Mouse (Mus musculus) brain, embryonic 14.5 days (tissue): Measurements from ENCODE around the gene Ehhadh. TPM values are rescaled to one million over a fixed set of nuclear protein-coding genes. Genes with fewer than 3 reads are reported as not detected.

ENCODE experiments used
- DNase-seq: peaks from one replicate; pipeline ENCODE4 v3.0.0-alpha.2; 2011; ENCODE audit warnings: low read depth
- CTCF ChIP-seq: fragments of 200-500 bp; IDR thresholded peaks from 2 replicates; pipeline ENCODE4 v1.5.1; 2012; ENCODE audit warnings: inconsistent platforms, mild to moderate bottlenecking, moderate library complexity, borderline replicate concordance; ENCODE audit not compliant: insufficient read depth, insufficient read length; ENCODE audit errors: extremely low read depth
- POLR2A ChIP-seq: fragments of 200-500 bp; IDR thresholded peaks from 2 replicates; pipeline ENCODE4 v1.6.1; 2012; ENCODE audit warnings: mild to moderate bottlenecking, inconsistent platforms, borderline replicate concordance; ENCODE audit not compliant: poor library complexity, insufficient read depth, insufficient read length, severe bottlenecking; ENCODE audit errors: extremely low read depth
- polyA plus RNA-seq: library from polyadenylated mRNA; depleted of rRNA; stranded (reverse); fragments of >200 nt; gene quantifications from 2 replicates; pipeline ENCODE4 v1.2.3, GENCODE M21; 2012; rRNA removed

Ehhadh gene
- 1.5 and 1.9 TPM in 2 replicates for polyA plus RNA-seq

DNA sequence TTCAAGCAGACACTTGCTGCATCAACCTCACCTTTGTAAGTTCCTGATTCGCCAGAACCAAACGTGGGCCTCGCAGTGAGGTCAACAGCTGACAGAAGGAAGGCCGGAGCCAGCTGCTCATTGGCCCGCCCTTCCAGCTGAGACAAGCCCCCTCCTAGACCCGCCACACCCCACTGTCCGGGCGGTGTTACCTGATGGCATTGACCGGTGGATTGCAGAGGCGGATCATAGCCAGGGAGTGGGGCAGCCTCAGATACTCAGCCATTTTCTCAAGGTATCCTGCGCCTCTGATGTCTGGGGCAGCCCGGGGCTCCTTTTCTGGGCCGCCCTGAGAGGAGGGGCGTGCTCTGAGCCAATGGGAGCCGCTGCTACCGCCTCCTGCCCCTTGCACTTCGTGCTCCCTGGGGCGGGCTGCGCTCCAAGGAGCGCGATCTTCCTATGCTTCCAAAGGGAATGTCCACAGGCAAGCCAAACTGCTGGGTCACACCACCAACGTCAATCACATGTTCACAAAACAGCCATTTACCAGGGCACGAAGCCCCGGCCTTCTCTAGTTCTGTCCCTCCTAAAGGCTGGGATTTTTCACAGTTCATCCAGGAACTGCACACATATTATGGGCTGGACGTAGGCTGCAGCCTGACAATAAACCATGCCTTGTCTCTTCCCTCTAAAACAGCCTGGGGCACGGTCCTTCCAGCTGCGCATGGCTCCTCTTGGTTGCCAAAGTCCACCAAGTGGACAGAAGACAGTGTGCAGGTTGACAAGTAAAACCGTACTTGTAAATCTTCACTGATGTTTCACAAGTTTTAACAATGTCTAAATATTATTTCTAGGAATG is at the start of gene Ehhadh:
TSS of gene Ehhadh (minus strand) at position 292 of the 838 bp plus-strand sequence.
- DNase-seq, result peak; percentile 64

DNA sequence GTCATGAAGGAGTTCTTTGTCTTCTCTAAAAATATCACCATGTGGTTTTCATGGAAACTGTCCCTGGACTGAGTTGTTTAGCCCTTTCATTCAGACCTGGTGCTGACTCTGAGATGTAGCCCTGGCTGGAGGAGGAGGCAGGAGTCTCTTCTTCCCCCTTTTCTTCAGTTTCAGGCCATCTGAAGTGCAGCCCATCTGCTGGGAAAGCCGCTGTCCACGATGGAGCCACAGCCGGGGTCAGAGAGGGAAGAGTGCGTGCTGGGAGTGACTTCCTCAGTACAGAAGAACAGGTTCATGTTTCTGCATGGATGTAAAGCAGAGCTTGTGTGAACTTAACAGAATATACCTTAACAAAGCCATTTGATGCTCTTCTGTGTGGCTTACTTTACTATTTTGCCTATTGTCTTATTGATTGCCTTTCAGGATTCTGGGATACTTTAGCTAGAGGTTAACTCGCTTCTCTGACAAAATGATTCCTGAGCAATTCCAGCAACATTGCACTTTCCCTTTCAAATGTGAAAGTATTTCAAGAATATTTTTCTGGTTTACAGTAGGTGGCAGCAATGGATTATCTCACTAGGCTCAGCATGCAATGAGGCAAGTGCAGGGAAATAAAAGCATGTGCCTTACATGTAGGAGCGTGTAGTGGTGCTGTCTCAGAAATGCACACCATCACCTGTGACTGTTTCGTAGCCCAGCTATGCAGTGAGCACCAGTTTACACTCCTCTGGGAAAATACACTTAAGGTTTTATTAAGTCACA is 48.9 kb upstream of the Ehhadh start:
- peak; percentile 50; the same call in 1 of the 2 replicates for TF ChIP-seq CTCF
- no peak for TF ChIP-seq POLR2A
- DNase-seq, result peak; percentile 87

More for the DNA sequence above, at the start of gene Ehhadh:
- TF ChIP-seq CTCF (no peak), POLR2A (no peak)

DNA sequence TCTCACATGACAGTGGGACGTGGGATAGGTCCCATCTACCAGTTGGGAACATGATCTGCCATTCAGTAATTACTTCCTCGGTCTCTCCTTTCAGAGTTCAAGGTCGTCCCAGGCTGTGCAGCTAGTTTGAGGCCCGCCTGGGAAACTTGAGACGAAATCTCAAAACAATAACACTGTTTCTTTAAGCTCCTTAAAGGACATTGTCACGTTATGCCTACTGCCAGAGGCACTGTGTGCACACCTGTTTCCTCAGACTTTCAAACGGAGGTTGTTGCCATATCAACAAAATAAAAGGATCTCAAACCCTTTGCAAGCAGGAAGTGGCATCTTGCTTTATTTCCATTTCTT is 48.0 kb upstream of the Ehhadh start:
- no peak for TF ChIP-seq POLR2A
- TF ChIP-seq CTCF, result no peak
- DNase-seq, result no peak

- no peak for TF ChIP-seq POLR2A
- no peak for TF ChIP-seq CTCF
- no peak for DNase-seq
These were observed 47.4 kb upstream of the Ehhadh start for GRCm38 (mm10) chr16:21834866-21835583.

DNA sequence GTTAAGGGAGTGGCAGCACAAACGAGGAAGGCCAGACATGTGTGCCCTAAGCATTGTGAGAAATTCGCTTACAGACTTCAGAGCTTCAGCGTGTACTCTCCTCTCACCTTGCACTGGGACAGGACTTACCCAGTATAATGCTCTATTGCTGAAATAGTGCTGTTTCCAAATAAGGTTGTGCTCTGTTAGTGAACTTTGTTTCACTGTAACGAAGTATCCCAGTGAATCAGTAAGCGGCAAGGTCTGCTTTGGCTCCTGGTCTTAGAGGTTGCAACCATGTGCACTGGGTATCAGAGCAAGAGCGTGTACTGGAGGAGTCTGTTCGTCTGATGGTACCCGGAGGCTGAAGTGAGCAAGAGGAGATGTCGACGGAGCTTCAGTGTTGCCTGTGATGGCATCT is 46.4 kb upstream of the Ehhadh start:
- no peak for DNase-seq
- no peak for TF ChIP-seq CTCF
- no peak for TF ChIP-seq POLR2A

GRCm38 (mm10) chr16:21833469-21833868 is 45.9 kb upstream of the Ehhadh start:
- no peak for TF ChIP-seq POLR2A
- no peak for TF ChIP-seq CTCF
- DNase-seq, result no peak

DNA sequence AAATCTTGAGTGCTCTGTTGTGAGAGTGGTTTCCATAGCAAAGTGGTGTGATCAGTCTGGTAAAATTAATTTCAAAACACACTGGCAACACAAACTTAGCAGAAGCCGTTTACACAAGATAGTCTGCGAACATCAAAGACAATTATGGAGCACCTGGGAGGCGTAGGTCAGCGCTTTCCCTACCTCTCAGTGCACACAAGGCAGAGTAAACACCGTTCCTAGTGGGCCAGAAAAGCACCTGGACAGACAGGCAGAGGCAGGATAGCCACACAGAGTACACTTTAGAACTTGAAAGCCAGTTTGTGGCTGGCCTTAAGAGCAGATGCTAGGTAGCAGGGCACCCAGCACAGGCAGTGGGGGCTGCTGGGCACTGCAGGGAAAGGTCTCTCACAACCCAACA is 44.2 kb upstream of the Ehhadh start:
- TF ChIP-seq POLR2A (no peak), CTCF (no peak)
- no peak for DNase-seq

DNA sequence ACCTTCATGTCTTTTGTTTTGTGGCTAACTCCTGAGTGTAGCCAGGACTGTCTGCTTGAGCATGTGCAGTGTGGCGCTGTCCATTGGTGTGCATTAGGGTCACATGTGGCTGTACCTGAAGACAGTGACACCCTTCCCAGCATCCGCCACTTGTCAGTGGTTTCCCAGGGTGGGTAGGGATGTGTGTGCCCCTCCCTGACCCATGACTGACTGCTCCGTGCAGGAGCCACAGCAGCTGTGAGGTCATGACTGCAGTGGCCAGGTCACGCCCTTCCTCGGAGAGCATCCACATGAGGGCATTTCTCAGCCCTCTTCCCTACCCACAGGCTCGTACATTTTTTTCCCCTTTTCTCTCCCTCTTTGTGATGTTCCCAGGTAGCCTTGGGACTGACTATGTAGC is 43.2 kb upstream of the Ehhadh start:
- no peak for DNase-seq
- TF ChIP-seq POLR2A (no peak), CTCF (no peak)

DNA sequence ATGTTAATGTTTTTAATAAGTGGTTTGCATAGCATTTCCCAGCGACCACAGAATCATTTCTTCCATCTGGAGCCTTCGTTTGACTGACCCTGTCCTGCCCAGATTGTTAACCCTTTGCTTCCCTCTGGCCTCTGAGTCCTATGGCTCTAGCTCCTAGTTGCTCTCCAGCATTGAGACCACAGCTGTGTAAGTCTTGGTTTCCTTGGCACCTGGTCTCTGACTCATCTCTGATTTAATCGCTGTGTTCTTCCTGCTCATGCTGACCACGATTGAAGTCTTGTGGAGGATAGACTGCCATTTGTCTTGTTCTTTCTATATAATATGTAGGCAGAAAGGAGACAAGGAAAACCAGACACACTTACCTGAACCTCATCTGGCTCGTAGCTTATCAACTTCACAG is 42.1 kb upstream of the Ehhadh start:
- TF ChIP-seq CTCF, result no peak
- DNase-seq, result peak; percentile 13

GRCm38 (mm10) chr16:21827581-21827980 is 40.0 kb upstream of the Ehhadh start:
- TF ChIP-seq CTCF, result no peak
- no peak for TF ChIP-seq POLR2A

DNA sequence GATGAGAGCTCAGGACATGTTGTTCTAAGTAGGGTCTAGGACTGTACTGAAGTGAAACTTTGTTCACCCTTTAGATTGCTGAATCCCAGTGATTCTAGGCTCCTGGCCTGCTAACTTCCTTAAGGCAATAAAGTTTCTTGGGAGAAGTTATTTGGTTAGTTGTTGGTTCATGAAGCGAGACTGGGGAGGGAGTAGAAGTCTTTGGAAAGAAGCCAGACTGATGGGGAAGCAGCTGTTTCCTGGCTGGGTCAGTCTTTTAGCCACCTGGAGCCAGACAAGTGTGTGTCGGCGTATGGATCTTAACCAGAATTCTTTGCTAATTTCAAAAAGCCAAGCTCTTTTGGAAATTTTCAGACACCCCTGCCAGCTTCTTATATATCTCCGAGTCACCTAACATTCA is 39.5 kb upstream of the Ehhadh start:
- TF ChIP-seq POLR2A, result no peak
- no peak for DNase-seq

More at GRCm38 (mm10) chr16:21827581-21827980, 40.0 kb upstream of the Ehhadh start:
- no peak for DNase-seq
